Mouse (Mus musculus): Measurements from ENCODE around the gene Slc9a9. TPM values are rescaled to one million over a fixed set of nuclear protein-coding genes. Genes with fewer than 3 reads are reported as not detected.
A peak's percentile ranks its signal among the peaks of the same experiment; 100 is the strongest.

The Slc9a9 gene
- polyA plus RNA-seq, 1 experiment from 2014 or later: 2.6 TPM

DNA sequence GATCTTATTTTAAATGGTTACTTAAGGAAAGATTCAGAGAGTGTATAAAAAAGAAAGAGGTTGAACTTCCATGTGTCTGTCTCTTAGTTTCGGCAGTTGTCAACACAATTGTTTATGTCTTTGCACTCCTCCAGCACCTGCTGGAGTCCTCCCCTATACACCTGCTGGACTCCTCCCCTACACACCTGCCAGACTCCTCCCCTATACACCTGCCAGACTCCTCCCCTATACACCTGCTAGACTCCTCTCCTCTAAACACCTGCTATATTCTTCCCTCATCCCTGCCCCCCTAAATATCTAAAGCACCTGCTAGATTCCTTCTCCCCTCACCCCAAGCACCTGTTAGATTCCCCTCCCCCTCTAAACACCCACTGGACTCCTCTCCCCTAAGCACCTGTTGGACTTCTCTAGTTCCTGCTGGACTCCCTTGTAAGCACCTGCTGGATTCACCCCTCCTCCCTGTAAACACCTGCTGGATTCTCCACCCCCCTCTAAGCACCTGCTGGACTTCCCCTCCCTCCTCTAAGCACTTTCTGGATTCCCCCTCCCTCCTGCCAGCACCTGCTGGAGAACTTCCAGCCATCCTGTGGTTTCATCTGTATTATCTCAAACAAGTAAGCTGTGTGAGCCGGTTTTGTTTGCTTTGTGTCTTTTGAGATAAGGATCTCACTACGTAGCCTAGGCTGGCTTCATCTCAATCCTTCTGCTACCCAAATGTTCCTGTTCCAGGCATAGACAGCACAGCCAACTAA, 10.1 kb upstream of the Slc9a9 start:
- Histone ChIP-seq H3K4me1 (no peaks in the 10 kb centered on the region), H3K27ac (replicated peaks) (no peak overlapping the region), H3K36me3 (replicated peaks) (no peaks in the 10 kb centered on the region), H3K9me3 (no peaks in the 10 kb centered on the region), H3K27me3 (replicated peaks; ENCODE audit: low read depth, poor library complexity, severe bottlenecking) (no peaks in the 10 kb centered on the region), H3K4me3 (no peak overlapping the region)
- no peak for DNase-seq (ENCODE audit: low spot score)
- WGBS: 68% methylated on average over 3 of the region's 3 CpGs

GRCm38 (mm10) chr9:94661768-94662167, 7.9 kb upstream of the Slc9a9 start:
- Histone ChIP-seq H3K36me3 (replicated peaks) (no peaks in the 10 kb centered on the region), H3K27me3 (replicated peaks; ENCODE audit: low read depth, poor library complexity, severe bottlenecking) (no peaks in the 10 kb centered on the region), H3K27ac (replicated peaks) (no peak overlapping the region), H3K4me1 (no peaks in the 10 kb centered on the region), H3K9me3 (no peaks in the 10 kb centered on the region), H3K4me3 (no peak overlapping the region)
- WGBS: 10% methylated on average over 2 of the region's 2 CpGs
- no peak for DNase-seq (ENCODE audit: low spot score)

DNA sequence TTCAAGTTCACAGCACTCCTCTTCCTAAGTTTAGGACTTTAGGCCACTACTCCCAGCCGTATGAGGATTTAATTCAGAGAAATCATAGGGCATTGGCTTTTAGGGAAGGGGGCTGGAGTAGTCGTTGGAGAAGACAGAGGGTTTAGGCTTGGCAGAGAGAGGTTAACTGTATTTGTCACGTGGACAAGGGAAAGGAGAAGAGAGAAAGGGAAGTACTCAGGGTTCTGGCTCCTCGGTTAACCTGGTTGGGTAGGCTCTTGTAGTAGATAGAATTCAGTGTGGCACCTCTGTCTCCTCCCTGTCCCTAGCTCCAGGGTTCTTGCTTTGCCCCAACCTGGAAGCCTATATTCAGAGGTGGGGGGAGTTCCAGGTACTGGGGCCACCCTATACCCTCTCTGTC, 4.5 kb upstream of the Slc9a9 start:
- 78% methylated on average over 4 of the region's 4 CpGs for WGBS
- no peak for DNase-seq (ENCODE audit: low spot score)
- no peak overlapping the region for H3K4me3 ChIP-seq
- no peaks in the 10 kb centered on the region for H3K36me3 ChIP-seq (replicated peaks)
- H3K27ac ChIP-seq (replicated peaks): no peak overlapping the region
- H3K9me3 ChIP-seq: no peaks in the 10 kb centered on the region
- peaks cover 16% of the 10 kb centered on the region for H3K4me1 ChIP-seq
- H3K27me3 ChIP-seq (replicated peaks; ENCODE audit: low read depth, poor library complexity, severe bottlenecking): no peaks in the 10 kb centered on the region

GRCm38 (mm10) chr9:94668589-94668988, 1.1 kb upstream of the Slc9a9 start:
- H3K27me3 ChIP-seq (replicated peaks; ENCODE audit: low read depth, poor library complexity, severe bottlenecking): no peaks in the 10 kb centered on the region
- peaks cover 19% of the 10 kb centered on the region for H3K4me1 ChIP-seq
- no peak overlapping the region for H3K27ac ChIP-seq (replicated peaks)
- no peaks in the 10 kb centered on the region for H3K9me3 ChIP-seq
- DNase-seq (ENCODE audit: low spot score): no peak
- no peaks in the 10 kb centered on the region for H3K36me3 ChIP-seq (replicated peaks)
- no peak overlapping the region for H3K4me3 ChIP-seq
- WGBS: 56% methylated on average over 7 of the region's 7 CpGs

DNA sequence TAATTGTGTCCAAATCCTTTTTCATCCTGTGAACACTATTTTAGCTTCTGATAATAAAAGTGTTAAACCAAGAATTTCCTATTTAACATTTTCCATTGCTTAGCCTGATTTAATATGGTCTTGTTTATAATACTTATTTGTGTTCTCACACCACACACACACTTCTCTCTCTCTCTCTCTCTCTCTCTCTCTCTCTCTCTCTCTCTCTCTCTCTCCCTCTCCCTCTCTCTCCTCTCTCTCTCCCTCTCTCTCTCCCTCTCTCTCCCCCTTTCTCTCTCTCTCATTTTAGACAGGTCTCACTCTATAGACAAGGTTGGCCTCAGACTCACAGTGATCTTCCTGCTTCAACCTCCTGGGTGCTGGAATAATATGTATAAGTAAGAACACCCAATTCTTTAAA, 995 bp downstream of the Slc9a9 start:
- Histone ChIP-seq H3K4me1 (peaks cover 19% of the 10 kb centered on the region), H3K27me3 (replicated peaks; ENCODE audit: low read depth, poor library complexity, severe bottlenecking) (no peaks in the 10 kb centered on the region), H3K9me3 (no peaks in the 10 kb centered on the region), H3K27ac (replicated peaks) (no peak overlapping the region), H3K4me3 (peak overlapping the region; percentile 60; the same call in 1 of the 2 replicates), H3K36me3 (replicated peaks) (no peaks in the 10 kb centered on the region)
- DNase-seq (ENCODE audit: low spot score): no peak

- H3K4me1 ChIP-seq: peaks cover 12% of the 10 kb centered on the region; the same call in 1 of the 2 replicates
- no peaks in the 10 kb centered on the region for H3K9me3 ChIP-seq
- H3K4me3 ChIP-seq: no peak overlapping the region
- DNase-seq (ENCODE audit: low spot score): no peak
- no peaks in the 10 kb centered on the region for H3K27me3 ChIP-seq (replicated peaks; ENCODE audit: low read depth, poor library complexity, severe bottlenecking)
- H3K36me3 ChIP-seq (replicated peaks): no peaks in the 10 kb centered on the region
- WGBS: 93% methylated on average over 1 of the region's 1 CpGs
- H3K27ac ChIP-seq (replicated peaks): no peak overlapping the region
These were observed 5.0 kb downstream of the Slc9a9 start for GRCm38 (mm10) chr9:94674704-94675103.

GRCm38 (mm10) chr9:94678021-94678655, 8.4 kb downstream of the Slc9a9 start:
- no peaks in the 10 kb centered on the region for H3K9me3 ChIP-seq
- no peaks in the 10 kb centered on the region for H3K36me3 ChIP-seq (replicated peaks)
- no peaks in the 10 kb centered on the region for H3K27me3 ChIP-seq (replicated peaks; ENCODE audit: low read depth, poor library complexity, severe bottlenecking)
- 71% methylated on average over 3 of the region's 3 CpGs for WGBS
- H3K27ac ChIP-seq (replicated peaks): no peak overlapping the region
- DNase-seq (ENCODE audit: low spot score): no peak
- peaks cover 11% of the 10 kb centered on the region for H3K4me1 ChIP-seq
- H3K4me3 ChIP-seq: no peak overlapping the region

DNA sequence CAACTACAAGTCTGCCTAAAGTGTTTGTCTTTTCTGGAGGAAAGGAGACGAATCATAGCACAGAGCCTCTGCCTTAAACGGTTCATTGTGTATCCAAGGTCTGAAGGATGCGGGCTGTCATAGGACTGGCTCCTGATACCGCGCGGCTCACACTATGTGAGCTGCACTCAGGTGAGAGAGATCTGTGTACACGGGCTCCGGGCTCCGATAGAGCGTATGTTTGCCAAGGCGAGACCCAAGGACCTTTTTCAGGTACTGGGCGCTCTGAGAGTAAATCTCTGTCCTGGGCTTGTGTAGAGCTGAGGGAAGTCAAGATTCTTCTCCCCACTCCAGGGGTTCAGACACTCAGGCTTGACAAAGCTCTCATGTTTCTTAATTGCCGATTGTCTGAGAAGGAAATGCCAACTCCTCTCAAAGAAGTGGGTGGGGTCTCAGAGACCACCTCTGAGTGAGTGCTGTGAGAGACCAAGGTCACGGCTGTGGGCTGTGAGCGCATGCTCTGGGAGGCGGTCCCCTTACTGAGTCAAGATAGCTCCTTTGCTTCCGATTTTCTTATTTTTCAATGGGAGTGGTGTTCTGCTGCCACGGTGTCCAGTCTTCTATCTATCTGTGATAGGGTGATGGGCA, 10.9 kb downstream of the Slc9a9 start:
- Histone ChIP-seq H3K27me3 (replicated peaks; ENCODE audit: low read depth, poor library complexity, severe bottlenecking) (no peaks in the 10 kb centered on the region), H3K27ac (replicated peaks) (no peak overlapping the region), H3K4me1 (peaks cover 11% of the 10 kb centered on the region), H3K9me3 (no peaks in the 10 kb centered on the region), H3K36me3 (replicated peaks) (no peaks in the 10 kb centered on the region), H3K4me3 (no peak overlapping the region)
- DNase-seq (ENCODE audit: low spot score): no peak
- WGBS: 86% methylated on average over 18 of the region's 18 CpGs

- Histone ChIP-seq H3K4me1 (peaks cover 11% of the 10 kb centered on the region), H3K9me3 (no peaks in the 10 kb centered on the region), H3K27ac (replicated peaks) (no peak overlapping the region), H3K36me3 (replicated peaks) (no peaks in the 10 kb centered on the region), H3K27me3 (replicated peaks; ENCODE audit: low read depth, poor library complexity, severe bottlenecking) (no peaks in the 10 kb centered on the region), H3K4me3 (no peak overlapping the region)
- DNase-seq (ENCODE audit: low spot score): no peak
- WGBS: 90% methylated on average over 8 of the region's 8 CpGs
These were observed 11.4 kb downstream of the Slc9a9 start for GRCm38 (mm10) chr9:94681095-94681487.

GRCm38 (mm10) chr9:94682260-94682659, 12.6 kb downstream of the Slc9a9 start:
- Histone ChIP-seq H3K4me1 (peaks cover 11% of the 10 kb centered on the region), H3K9me3 (no peaks in the 10 kb centered on the region), H3K27ac (replicated peaks) (no peak overlapping the region), H3K27me3 (replicated peaks; ENCODE audit: low read depth, poor library complexity, severe bottlenecking) (no peaks in the 10 kb centered on the region), H3K4me3 (no peak overlapping the region), H3K36me3 (replicated peaks) (no peaks in the 10 kb centered on the region)
- no peak for DNase-seq (ENCODE audit: low spot score)
- 90% methylated on average over 2 of the region's 2 CpGs for WGBS

DNA sequence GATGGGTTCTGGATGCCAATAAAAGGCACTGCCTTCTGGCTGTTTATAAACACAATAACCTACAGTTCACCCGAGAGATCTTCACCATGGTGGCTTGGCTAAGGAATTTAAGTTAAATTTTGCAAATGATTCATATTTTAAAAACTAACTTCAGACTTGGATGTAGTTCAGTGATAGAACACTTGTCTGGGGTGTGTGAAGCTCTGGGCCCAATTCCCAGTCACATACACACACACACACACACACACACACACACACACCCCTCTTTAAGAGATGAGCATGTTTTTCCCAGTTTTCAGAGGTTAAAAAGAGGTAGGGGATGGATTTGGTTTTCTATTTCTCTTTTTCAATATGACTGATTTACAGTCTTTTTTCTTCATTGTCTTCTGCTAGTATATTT, 15.9 kb downstream of the Slc9a9 start:
- Histone ChIP-seq H3K27me3 (replicated peaks; ENCODE audit: low read depth, poor library complexity, severe bottlenecking) (no peaks in the 10 kb centered on the region), H3K4me3 (no peak overlapping the region), H3K36me3 (replicated peaks) (no peaks in the 10 kb centered on the region), H3K9me3 (no peaks in the 10 kb centered on the region), H3K27ac (replicated peaks) (no peak overlapping the region), H3K4me1 (peaks cover 6% of the 10 kb centered on the region)
- DNase-seq (ENCODE audit: low spot score): no peak
- 80% methylated on average over 1 of the region's 1 CpGs for WGBS

GRCm38 (mm10) chr9:94686380-94686779, 16.7 kb downstream of the Slc9a9 start:
- Histone ChIP-seq H3K4me3 (no peak overlapping the region), H3K4me1 (peaks cover 3% of the 10 kb centered on the region), H3K9me3 (no peaks in the 10 kb centered on the region), H3K36me3 (replicated peaks) (no peaks in the 10 kb centered on the region), H3K27ac (replicated peaks) (no peak overlapping the region), H3K27me3 (replicated peaks; ENCODE audit: low read depth, poor library complexity, severe bottlenecking) (no peaks in the 10 kb centered on the region)
- 89% methylated on average over 2 of the region's 2 CpGs for WGBS
- no peak for DNase-seq (ENCODE audit: low spot score)

Measured in embryonic facial prominence, embryonic 10.5 days (tissue).